Mouse (Mus musculus): ENCODE data around the gene Lhfpl4.

Lhfpl4 gene

GRCm38 (mm10) chr6:113194841-113195595 is at the start of gene Lhfpl4:
Gene Lhfpl4 (minus strand): TSS chr6:113195384.
- peak; percentile 71 for DNase-seq (ENCODE audit: low spot score)

- no peak for DNase-seq (ENCODE audit: low spot score)
These were observed 47.6 kb upstream of the Lhfpl4 start for GRCm38 (mm10) chr6:113242753-113243152.

- peak; percentile 2 for DNase-seq (ENCODE audit: low spot score)
These were observed 43.3 kb upstream of the Lhfpl4 start for GRCm38 (mm10) chr6:113238442-113238841.

GRCm38 (mm10) chr6:113237542-113238270 is 42.5 kb upstream of the Lhfpl4 start, which contains the start of gene Mtmr14:
Gene Mtmr14 (plus strand): TSS chr6:113237843.
- peak; percentile 98 for DNase-seq (ENCODE audit: low spot score)

GRCm38 (mm10) chr6:113235141-113235540 is 40.0 kb upstream of the Lhfpl4 start:
- no peak for DNase-seq (ENCODE audit: low spot score)

- no peak for DNase-seq (ENCODE audit: low spot score)
These were observed 31.5 kb upstream of the Lhfpl4 start for GRCm38 (mm10) chr6:113226705-113227104.

GRCm38 (mm10) chr6:113225798-113226197 is 30.6 kb upstream of the Lhfpl4 start:
- no peak for DNase-seq (ENCODE audit: low spot score)

- no peak for DNase-seq (ENCODE audit: low spot score)
These were observed 21.1 kb upstream of the Lhfpl4 start for GRCm38 (mm10) chr6:113216280-113216679.

GRCm38 (mm10) chr6:113195596-113195992 is 410 bp upstream of the Lhfpl4 start:
- DNase-seq (ENCODE audit: low spot score) = peak; percentile 40

- DNase-seq (ENCODE audit: low spot score) = no peak
These were observed 705 bp downstream of the Lhfpl4 start for GRCm38 (mm10) chr6:113194517-113194840.

- DNase-seq (ENCODE audit: low spot score) = peak; percentile 73
These were observed 1.3 kb downstream of the Lhfpl4 start for GRCm38 (mm10) chr6:113193765-113194460.

- DNase-seq (ENCODE audit: low spot score) = no peak
These were observed 10.2 kb downstream of the Lhfpl4 start for GRCm38 (mm10) chr6:113184866-113185525.

- no peak for DNase-seq (ENCODE audit: low spot score)
These were observed 11.0 kb downstream of the Lhfpl4 start for GRCm38 (mm10) chr6:113184163-113184562.

- peak; percentile 18 for DNase-seq (ENCODE audit: low spot score)
These were observed 15.9 kb downstream of the Lhfpl4 start for GRCm38 (mm10) chr6:113179195-113179733.

- DNase-seq (ENCODE audit: low spot score) = peak; percentile 45
These were observed 16.6 kb downstream of the Lhfpl4 start for GRCm38 (mm10) chr6:113178286-113179194.

- DNase-seq (ENCODE audit: low spot score) = no peak
These were observed 18.6 kb downstream of the Lhfpl4 start for GRCm38 (mm10) chr6:113176613-113177012.

GRCm38 (mm10) chr6:113175469-113175868 is 19.7 kb downstream of the Lhfpl4 start:
- no peak for DNase-seq (ENCODE audit: low spot score)

GRCm38 (mm10) chr6:113172568-113172967 is 22.6 kb downstream of the Lhfpl4 start:
- peak; percentile 76 for DNase-seq (ENCODE audit: low spot score)

- no peak for DNase-seq (ENCODE audit: low spot score)
These were observed 23.2 kb downstream of the Lhfpl4 start for GRCm38 (mm10) chr6:113172011-113172410.

GRCm38 (mm10) chr6:113170651-113171050 is 24.5 kb downstream of the Lhfpl4 start:
- no peak for DNase-seq (ENCODE audit: low spot score)

GRCm38 (mm10) chr6:113169852-113170251 is 25.3 kb downstream of the Lhfpl4 start:
- DNase-seq (ENCODE audit: low spot score) = no peak
